Mouse (Mus musculus) ES-Bruce4 (cell line): ENCODE measurements around the gene Arntl2. TPM values are rescaled to one million over a fixed set of nuclear protein-coding genes. Genes with fewer than 3 reads are reported as not detected.

Source experiments
- H3K27ac ChIP-seq: 2 replicates; pipeline ENCODE4 v1.5.1; 2012; ENCODE audit warnings: low read length, inconsistent platforms; ENCODE audit not compliant: insufficient read depth
- H3K27me3 ChIP-seq: 2 replicates; pipeline ENCODE4 v1.6.1; 2012; ENCODE audit warnings: mild to moderate bottlenecking, low read length, inconsistent platforms; ENCODE audit not compliant: control insufficient read depth, poor library complexity, insufficient read depth, severe bottlenecking
- H3K36me3 ChIP-seq: 2 replicates; pipeline ENCODE4 v1.6.1; 2012; ENCODE audit warnings: inconsistent platforms, mild to moderate bottlenecking, low read length, moderate library complexity; ENCODE audit not compliant: control insufficient read depth, poor library complexity, insufficient read depth, severe bottlenecking
- H3K4me1 ChIP-seq: one replicate; pipeline ENCODE4 v1.8.1; 2011; ENCODE audit warnings: low read length; ENCODE audit not compliant: control insufficient read depth, insufficient read depth
- H3K4me3 ChIP-seq: 2 replicates; pipeline ENCODE4 v1.5.1; 2011; ENCODE audit warnings: low read depth, mild to moderate bottlenecking, low read length
- H3K9ac ChIP-seq: 2 replicates; pipeline ENCODE4 v1.6.1; 2012; ENCODE audit warnings: low read depth, mild to moderate bottlenecking, inconsistent platforms; ENCODE audit not compliant: poor library complexity, severe bottlenecking
- H3K9me3 ChIP-seq: replicated peaks from 2 replicates; pipeline ENCODE4 v1.6.1; 2012; ENCODE audit warnings: mild to moderate bottlenecking, low read length, inconsistent platforms; ENCODE audit not compliant: control insufficient read depth, poor library complexity, insufficient read depth, severe bottlenecking
- CTCF ChIP-seq: IDR thresholded peaks from one replicate; pipeline ENCODE4 v1.8.1; 2011; ENCODE audit warnings: low read depth, low read length
- EP300 ChIP-seq: IDR thresholded peaks from 2 replicates; pipeline ENCODE4 v1.6.1; 2011; ENCODE audit warnings: low read depth, low read length; ENCODE audit not compliant: insufficient read depth
- POLR2A ChIP-seq: IDR thresholded peaks from one replicate; pipeline ENCODE4 v1.8.1; 2011; ENCODE audit warnings: low read length; ENCODE audit not compliant: insufficient read depth
- polyA plus RNA-seq: library from polyadenylated mRNA; stranded (reverse); fragments of >200 nt; gene quantifications from 2 replicates; pipeline ENCODE4 v1.2.4, GENCODE M21; 2011; ENCODE audit warnings: low read depth; ENCODE audit not compliant: missing spikeins, insufficient read depth, insufficient read length

The Arntl2 gene
- polyA plus RNA-seq, 1 experiment, result 18.6 TPM

DNA sequence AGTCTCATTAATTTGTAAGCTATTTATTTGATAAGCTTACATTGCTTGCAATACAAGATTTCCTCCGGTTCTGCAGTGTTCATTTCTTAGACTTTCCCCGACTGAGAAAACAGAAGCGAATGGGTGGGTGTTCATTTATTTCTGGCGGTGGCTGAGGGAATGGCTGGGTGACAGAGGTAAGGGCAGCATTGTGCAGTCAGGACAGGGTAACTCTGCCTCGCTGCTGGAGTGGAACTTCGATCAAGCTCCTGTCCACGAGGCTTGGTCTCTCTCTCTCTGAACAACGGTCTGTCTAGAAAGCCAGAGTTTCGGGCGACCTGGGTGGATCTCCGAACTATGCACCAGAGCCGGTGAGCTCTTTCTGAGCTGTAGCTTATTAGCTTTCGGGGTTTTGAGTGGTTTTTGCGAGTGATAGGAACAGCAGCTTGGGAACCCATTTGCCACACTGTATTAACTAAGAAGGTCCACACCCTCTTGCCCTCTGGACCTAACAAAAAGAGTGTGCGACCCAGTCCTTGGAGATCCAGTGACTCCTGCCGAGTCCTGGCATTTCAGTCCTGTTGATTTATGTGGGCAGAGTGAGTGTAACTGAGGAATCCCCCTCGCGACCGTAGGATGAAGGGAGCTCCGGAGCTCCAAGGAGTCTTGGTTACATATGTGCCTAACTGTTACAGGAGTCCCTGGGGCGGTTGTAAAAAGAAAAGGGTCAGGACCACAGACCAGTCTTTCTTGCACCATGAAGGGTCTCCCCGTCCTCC, 510 bp upstream of the Arntl2 start:
- Histone ChIP-seq H3K27ac (no peak overlapping the region), H3K4me1 (no peaks in the 10 kb centered on the region), H3K9me3 (0 out of 2 replicates have a peak, but pooled peaks cover 5% of the 10 kb centered on the region), H3K27me3 (no peaks in the 10 kb centered on the region), H3K9ac (peak overlapping the region; percentile 50), H3K4me3 (peak overlapping the region; percentile 74), H3K36me3 (no peaks in the 10 kb centered on the region)
- no peak for TF ChIP-seq EP300
- TF ChIP-seq POLR2A, result no peak
- TF ChIP-seq CTCF, result no peak

DNA sequence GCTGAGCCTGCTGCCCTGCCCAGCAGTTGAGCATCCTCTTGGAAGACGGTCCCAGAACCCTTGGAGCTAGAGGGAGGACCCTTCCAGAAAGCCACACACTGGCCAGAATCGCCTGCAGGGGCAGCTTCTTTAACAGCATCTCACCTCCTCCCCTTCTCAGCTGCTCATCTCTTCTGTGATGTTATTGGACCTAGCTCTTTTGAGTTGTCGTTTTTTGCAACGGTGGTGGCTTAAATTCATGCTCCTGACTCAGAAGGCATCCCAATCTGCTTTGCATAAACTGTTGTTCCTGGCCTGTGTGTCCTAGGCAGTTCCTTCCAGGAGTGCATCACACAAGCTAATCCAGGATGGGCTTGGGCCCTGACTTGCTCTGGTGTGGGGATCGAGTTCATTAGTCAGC, 1.6 kb downstream of the Arntl2 start:
- 0 out of 2 replicates have a peak, but pooled peaks cover 1% of the 10 kb centered on the region for H3K9me3 ChIP-seq
- no peak overlapping the region for H3K9ac ChIP-seq
- no peaks in the 10 kb centered on the region for H3K27me3 ChIP-seq
- no peaks in the 10 kb centered on the region for H3K36me3 ChIP-seq
- H3K4me1 ChIP-seq, result no peaks in the 10 kb centered on the region
- no peak for TF ChIP-seq POLR2A
- no peak for TF ChIP-seq CTCF
- no peak for TF ChIP-seq EP300
- no peak overlapping the region for H3K27ac ChIP-seq
- H3K4me3 ChIP-seq, result no peak overlapping the region

DNA sequence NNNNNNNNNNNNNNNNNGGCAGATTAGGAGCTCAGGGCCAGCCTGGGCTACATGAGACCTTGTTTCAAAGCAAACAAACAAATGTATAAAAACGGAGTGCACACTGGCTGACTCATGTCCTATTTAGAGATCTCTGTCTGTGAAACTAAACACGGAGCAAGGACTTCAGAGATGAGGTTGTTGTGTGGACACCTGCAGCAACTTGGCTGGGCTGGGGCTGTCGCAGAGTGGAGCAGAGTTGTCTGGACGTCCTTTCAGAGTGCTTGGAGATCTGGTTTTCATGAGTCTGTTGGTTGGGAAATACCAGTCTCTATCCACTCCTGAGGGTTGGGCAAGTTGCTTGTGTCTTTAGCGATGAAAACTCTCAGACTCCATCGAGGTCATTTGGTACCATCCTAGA, 14.1 kb downstream of the Arntl2 start:
- TF ChIP-seq CTCF, result no peak
- TF ChIP-seq EP300, result no peak
- TF ChIP-seq POLR2A, result no peak
- no peak overlapping the region for H3K9ac ChIP-seq
- H3K36me3 ChIP-seq, result no peaks in the 10 kb centered on the region; the same call in none of the 2 replicates
- H3K4me1 ChIP-seq, result no peaks in the 10 kb centered on the region
- no peaks in the 10 kb centered on the region for H3K9me3 ChIP-seq
- no peak overlapping the region for H3K4me3 ChIP-seq
- H3K27ac ChIP-seq, result no peak overlapping the region
- no peaks in the 10 kb centered on the region for H3K27me3 ChIP-seq

DNA sequence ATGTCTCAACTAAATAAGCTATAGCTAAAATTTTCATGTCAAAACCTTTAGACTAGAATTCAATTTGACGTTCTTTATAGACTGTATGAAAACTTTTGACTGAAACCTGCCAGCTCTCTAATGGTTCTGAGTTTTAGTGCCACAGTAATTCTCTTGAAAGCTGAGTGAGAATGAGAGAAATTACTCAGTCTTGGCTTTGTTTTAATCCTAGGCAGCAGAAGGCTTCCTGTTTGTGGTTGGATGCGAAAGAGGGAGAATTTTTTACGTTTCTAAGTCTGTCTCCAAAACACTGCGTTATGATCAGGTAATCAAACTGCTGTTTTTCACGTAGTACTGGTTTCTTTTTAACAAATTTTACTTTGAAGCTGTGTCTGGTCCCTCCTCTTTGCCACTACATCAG, 17.2 kb downstream of the Arntl2 start:
- TF ChIP-seq EP300 (no peak), POLR2A (no peak), CTCF (no peak)

DNA sequence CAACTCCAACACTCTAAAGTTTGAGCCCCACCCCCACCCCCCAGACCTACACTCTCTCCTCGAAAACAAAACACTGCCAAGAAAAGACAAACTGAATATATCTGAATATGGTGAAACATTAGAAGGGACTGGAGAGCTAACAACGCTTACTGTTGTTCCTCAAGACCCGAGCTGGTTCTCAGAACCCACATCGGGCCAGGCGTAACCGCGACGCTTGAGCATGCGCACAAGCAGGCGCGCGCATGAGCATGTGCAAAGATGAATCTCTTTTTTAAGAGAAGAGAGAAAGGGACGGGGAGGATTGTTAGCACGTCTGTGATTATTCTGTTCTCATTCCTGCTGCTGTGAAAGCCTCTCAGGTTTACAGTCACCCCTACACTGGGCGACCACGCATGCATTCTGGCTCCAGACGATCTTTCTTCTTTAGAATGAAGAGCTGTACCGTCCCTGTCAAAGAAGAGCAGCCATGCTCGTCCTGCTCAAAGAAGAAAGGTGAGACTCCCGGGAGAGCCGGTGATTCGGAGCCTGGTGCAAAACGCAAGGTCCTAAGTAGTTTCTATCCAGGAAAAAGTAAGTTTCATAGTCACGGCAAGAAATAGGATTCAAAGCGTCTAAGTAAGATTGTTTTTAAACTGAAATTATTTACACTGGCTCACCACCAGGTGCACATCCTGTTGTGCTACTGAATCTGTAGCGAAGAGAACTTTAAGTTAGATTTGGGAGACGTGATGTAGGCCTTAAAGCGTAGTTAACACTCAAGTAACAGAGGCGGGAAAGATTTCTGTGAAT, 24.5 kb downstream of the Arntl2 start:
- Histone ChIP-seq H3K27ac (no peak overlapping the region), H3K36me3 (no peaks in the 10 kb centered on the region), H3K4me3 (no peak overlapping the region), H3K27me3 (no peaks in the 10 kb centered on the region), H3K9me3 (peaks cover 4% of the 10 kb centered on the region), H3K4me1 (no peaks in the 10 kb centered on the region), H3K9ac (no peak overlapping the region)
- no peak for TF ChIP-seq POLR2A

More for the DNA sequence above, 17.2 kb downstream of the Arntl2 start:
- H3K4me1 ChIP-seq, result no peaks in the 10 kb centered on the region
- no peaks in the 10 kb centered on the region for H3K27me3 ChIP-seq
- H3K9me3 ChIP-seq, result peaks cover 4% of the 10 kb centered on the region
- H3K36me3 ChIP-seq, result no peaks in the 10 kb centered on the region; the same call in none of the 2 replicates
- no peak overlapping the region for H3K9ac ChIP-seq
- no peak overlapping the region for H3K27ac ChIP-seq
- no peak overlapping the region for H3K4me3 ChIP-seq

DNA sequence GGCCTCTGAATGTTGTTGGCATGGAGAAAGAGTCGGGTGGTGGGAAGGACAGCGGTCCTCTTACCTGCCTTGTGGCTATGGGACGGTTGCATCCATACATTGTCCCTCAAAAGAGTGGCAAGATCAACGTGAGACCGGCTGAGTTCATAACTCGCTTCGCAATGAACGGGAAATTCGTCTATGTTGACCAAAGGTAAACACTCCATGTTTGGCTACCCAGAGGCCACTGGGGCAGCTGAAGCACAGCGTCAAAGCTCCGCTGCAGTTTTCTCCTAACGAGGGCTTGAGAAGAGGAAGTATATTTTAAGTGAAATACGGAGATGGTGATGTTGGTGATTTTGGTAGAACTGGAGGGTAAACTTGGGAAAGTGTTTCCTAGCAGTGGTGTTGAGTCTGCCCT, 26.1 kb downstream of the Arntl2 start:
- Histone ChIP-seq H3K27ac (no peak overlapping the region), H3K9me3 (no peaks in the 10 kb centered on the region; the same call in 1 of the 2 replicates), H3K4me3 (no peak overlapping the region), H3K9ac (no peak overlapping the region), H3K4me1 (no peaks in the 10 kb centered on the region), H3K36me3 (no peaks in the 10 kb centered on the region), H3K27me3 (no peaks in the 10 kb centered on the region)
- TF ChIP-seq EP300 (no peak), CTCF (no peak), POLR2A (no peak)
